Mouse (Mus musculus) neutrophil, adult 59 days (primary cell): Measurements from ENCODE around the gene Gmpr2. TPM values are rescaled to one million over a fixed set of nuclear protein-coding genes. Genes with fewer than 3 reads are reported as not detected.

ENCODE experiments used
- total RNA-seq, 2 experiments: library from RNA; stranded (reverse); gene quantifications; 1 replicate in 1 of 2; 2 replicates in 1 of 2; pipeline ENCODE4 v1.2.4; 2023

The Gmpr2 gene
- 10 to 100 TPM; 15.8 to 16.6 TPM for total RNA-seq

DNA sequence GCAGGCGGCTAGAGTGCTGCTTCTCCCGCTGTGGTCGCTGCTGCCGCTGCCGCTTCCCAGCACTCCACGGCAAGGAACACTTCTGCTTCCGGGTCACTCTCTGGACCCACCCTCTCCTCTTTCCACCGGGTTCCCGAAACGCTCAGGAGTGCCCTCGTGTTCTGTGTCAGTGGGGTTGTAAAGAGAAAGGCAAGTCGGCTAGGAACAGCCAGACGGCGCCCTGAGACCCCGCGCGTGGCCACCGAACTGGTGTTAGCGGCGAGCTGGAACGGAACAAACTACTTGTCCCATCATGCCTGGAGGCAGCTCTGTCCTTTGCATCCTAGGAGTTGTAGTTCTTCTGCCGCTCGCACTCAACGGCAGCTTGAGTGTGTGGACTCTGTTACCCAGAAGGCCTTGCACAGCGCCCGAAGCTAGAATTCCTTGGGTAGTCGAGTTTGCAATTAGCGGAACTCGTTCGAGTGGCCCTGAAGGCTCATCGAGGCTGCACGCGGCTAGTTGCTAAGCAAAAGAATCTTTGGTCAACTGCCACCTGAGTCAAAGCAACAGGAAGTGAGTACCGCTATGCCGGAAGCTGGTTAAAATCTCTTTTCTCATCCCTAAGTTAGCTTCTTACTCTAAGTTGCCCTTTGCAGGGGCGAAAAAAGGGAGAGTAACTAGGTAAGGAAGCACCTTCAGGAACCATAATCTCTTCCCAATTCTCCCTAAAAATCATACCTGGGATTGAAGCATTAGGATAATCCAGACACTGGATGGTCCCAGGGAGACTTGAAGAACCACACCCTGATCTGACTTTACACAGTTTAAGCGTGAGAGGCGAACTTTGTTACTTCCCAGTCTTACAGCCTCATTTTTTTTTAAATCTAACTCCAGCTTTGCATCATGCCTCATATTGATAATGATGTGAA, at the start of gene Gmpr2, which contains the start of gene Nedd8:
Gene Gmpr2 (plus strand): TSS at position 109 of the 908 bp plus-strand sequence.
Gene Nedd8 (minus strand): TSS at position 292 of the 908 bp plus-strand sequence.

DNA sequence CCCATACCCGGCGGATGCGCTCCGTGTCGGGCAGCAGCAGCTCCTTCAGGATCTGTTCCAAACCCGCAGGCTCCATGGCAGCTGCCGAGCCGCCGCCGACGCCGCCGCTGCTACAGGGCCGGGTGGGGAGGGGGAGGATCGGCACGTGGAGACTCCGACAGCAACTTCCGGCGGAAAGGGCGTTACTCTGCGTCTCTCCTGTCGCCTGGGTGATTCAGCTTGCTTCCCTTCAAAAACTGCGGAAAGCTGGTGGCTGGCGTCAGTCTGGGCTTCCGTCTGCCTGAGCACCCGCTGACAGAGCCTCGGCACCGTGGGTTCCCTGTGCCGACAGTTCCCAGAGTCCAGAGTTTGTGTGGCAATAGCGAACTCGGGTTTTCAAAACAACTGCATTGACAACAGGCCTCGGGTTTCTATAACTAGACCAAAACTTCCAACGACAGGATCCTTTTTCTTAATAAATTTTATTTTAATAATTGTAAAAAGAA, 36.2 kb upstream of the Gmpr2 start, which contains the start of gene Ipo4:
Gene Ipo4 (minus strand): TSS at position 435 of the 485 bp plus-strand sequence.

DNA sequence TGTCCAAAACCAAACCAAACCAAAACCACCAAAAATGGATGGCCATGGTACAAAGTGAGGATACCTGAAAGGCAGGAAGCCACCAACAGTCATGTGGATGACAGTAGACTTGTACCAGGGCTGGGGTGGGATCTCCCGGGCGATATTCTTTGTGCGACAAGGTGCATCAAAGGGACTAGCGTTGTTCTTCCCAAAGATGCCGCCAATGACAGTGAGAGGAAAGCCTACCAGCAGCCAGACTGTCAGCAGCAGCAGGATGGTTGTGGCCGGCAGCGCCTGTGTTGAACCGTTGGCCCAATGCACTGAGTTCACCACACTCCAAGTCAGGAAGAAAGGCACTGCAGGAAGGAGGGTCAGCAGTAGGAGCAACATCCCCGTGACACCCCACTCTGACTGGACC, 33.9 kb upstream of the Gmpr2 start, which contains the start of gene Gm49378:
Gene Gm49378 (minus strand): TSS at position 101 of the 400 bp plus-strand sequence.

DNA sequence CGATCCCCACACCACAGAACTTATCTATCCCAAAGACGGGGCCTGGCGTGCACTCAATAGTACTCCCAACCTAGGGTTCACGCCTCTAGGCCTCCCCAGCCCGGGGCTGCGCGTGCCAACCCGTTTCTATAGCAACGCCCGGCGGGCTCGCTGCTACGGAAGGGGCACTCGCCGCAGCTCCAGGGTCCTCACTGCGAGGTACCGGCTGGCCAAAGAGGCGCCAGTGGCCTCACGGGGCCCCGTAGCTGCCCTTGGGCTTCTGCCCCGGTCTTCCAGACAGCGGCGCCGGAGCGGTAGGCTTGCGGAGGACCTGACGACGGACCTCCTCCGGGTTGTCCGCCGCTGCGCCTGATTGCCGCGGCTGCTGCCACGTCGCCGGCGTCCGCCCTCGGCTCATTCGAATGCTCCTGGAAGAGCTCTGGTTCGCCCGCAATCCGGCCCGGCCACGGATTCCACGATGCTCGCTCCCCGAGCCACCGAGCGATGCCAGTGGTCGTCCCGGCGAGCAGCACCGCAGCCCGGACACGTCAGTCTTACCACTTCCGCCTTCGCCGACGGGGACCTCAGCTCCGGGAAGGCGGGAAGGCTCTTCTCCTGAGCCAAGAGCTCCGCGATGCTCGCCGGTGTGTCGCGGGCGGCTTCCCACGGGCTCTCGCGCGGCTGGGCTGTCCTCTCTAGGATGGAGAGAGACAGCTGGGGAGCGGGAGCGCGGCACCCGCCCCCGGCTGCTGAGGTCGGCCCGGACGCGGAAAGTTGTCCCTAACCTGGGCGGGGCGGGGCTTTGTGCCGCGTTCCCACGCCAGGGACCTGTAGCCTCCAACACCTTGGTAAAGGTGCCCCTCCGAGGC, 28.5 kb upstream of the Gmpr2 start, which contains the start of gene Tm9sf1:
Gene Tm9sf1 (minus strand): TSS at position 747 of the 848 bp plus-strand sequence.

DNA sequence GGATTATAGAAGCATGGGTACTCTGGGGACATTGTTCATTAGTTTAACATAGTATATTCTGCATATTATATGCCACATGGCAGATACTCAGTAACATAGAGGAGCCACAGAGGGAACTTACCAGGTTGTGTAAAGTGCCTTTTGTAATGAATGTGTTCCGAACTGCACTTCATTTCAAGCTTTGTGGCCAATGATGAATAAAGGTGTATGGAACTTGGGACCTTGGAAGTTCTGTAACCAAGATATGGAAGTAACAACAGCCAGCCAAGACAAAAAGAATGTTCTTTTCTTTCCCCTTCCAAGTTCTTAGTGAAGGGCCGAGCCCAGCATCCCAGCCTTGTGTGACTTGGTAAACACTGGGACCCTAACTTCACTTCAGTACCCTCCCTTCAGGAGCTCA, 21.9 kb upstream of the Gmpr2 start, which contains the start of gene Tssk4:
Gene Tssk4 (plus strand): TSS at position 301 of the 400 bp plus-strand sequence.

DNA sequence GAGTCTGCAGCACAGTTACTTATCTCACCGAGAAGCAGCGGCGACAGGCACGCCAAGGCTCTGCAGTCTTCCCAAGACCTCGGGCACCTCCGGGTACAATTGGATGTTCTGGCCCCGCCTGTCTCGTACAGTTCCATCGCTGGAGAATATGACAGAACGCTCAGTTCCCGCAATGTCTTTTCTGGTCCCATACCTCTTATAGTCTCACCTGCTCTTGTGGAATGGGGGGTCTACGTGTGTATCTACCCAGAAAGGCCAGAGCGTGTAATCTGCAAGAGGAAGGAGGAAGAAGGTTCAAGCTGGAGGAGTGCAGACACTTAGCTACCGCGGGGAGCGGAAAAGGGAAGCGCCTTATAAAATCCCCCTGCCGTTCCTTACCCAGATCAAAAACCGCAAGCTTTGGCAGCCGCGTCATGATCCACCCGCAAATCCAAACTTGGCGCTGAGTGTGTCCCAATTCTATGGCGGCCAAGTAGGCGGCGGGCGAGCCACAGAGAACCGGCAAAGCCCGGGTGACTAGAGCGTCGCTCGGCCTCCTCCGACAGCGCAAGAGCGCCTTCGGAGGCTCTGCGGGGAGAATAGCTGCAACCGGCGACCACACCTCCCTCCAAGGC, 11.7 kb upstream of the Gmpr2 start, which contains the start of gene Mdp1:
Gene Mdp1 (minus strand): TSS at position 549 of the 614 bp plus-strand sequence.

DNA sequence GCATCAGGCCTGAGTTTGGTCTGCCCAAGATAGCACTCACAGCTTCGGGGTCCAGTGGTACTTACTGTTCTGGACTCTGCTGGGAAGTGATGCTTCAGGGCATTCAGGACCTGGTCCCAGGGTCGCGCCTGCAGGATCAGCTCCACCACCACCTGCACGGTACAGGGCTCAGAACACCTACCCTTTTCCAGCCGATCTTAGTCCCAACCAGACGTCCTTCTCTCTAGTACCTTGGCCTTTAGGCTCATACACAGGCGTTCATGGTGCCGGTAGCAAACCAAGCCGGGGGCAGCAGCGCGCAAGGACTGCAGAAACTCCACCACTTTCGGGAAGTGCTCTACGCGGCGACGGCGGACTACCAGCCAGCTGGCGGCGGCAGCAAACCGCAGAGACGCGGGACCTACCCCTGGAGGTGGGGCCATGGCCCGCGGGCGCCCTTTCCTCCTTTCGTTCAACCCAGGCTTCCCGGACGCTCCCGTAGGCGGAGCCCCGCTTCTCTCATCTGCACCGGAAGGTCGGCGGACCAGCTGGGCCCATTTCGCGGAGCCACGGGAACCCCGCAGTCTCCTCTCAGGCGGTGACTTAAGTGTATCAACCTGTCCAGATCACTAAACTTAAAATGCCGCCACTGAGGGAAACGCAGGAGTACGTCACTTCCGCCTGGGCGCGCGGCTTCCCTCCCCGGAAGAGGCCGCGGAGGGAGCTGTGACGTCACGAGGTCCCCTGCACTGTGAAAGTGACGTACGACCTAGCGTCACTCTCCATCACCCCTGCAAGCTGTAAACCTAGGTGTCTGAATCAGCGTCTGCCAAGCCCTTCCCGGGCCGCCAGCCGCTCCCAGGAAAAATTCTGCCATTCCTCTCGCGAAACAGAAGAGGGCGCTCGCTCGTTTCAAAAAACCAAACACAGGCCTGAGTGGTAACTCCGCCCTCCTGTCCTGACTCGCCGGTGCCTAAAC, 9.7 kb downstream of the Gmpr2 start, which contains the start of gene Tinf2:
Gene Tinf2 (minus strand): TSS at position 661 of the 958 bp plus-strand sequence.

DNA sequence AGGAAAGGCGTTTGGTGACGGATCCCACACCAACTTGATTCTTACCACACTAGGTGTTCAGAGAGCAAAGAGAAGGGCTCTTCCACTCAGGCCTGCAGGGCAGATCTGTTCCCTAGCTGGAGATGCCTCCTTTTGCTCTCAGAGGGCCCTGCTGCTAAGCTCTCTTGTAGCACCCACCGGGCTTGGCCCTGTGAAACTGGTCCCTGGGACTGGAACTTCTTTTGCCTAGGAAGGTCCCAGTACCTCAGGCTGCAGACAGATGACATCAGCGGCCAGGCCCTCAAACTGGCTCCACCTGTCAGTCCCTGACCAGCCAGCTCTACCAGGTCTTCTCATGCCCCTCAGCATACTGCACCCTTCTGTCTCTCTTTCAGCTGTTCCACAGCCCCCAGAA, 42.0 kb downstream of the Gmpr2 start, which contains the start of gene Tgm1:
Gene Tgm1 (minus strand): TSS at position 198 of the 394 bp plus-strand sequence.

DNA sequence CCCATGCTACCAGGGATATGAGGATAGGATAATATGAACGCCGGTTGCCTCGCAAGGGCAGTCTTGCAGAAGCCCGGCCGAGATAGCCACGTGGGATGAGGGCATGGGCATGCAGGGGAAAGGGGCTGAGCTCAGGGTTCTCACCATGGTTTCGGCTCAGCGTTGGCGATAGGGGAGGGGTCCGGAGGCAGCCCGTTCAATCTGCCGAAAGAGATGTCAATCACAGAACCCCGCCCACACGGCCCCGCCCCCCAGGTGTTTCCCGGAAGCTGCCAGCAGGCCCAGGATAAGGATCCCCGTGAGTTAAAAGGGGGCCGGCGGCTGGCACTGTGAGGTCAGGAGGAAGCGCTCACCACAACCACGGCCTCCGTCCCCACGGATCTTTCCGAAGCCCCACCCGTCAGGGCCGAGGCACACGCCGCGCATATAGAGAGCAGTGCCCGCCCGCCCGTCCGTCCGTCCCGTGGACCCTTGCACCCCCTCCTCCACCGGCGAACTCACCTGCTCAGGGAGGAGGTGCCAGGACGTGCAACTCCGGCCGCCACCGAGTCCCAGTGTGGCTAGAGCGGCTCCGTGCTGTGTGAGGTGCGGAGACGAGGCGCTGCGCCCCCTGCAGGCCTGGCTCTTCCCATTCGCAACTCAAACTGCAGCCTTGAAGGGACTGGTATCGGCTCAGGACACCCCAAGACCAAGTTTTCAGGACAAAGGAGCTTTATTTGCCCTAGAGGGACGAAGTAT, 50.1 kb downstream of the Gmpr2 start, which contains the start of gene Rabggta:
Gene Rabggta (minus strand): TSS at position 564 of the 738 bp plus-strand sequence.

Other genes starting within 250 kb of the Gmpr2 start
- gene Dhrs4, start 193.2 kb upstream of the Gmpr2 start, total RNA-seq = 10 to 100 TPM; 16.0 to 20.8 TPM
- under 1 TPM; 0.22 to 0.42 TPM for gene Carmil3, start 181.3 kb upstream of the Gmpr2 start, total RNA-seq
- gene Cpne6, start 161.5 kb upstream of the Gmpr2 start, total RNA-seq = not detected
- not detected for gene Nrl, start 147.0 kb upstream of the Gmpr2 start, total RNA-seq
- gene Pck2, start 131.7 kb upstream of the Gmpr2 start, total RNA-seq = 10 to 100 TPM; 25.2 to 30.4 TPM
- gene Dcaf11, start 111.9 kb upstream of the Gmpr2 start, total RNA-seq = 10 to 100 TPM; 51.8 to 54.8 TPM
- 1 to 10 TPM; 1.9 to 3.3 TPM for gene A730061H03Rik, start 111.5 kb upstream of the Gmpr2 start, total RNA-seq
- gene Fitm1, start 96.3 kb upstream of the Gmpr2 start, total RNA-seq = not detected
- 100 to 1,000 TPM; 138 to 143 TPM for gene Psme1, start 93.8 kb upstream of the Gmpr2 start, total RNA-seq
- 1 to 10 TPM; 4.4 to 5.9 TPM for gene Emc9, start 86.6 kb upstream of the Gmpr2 start, total RNA-seq
- gene Psme2, start 80.8 kb upstream of the Gmpr2 start, total RNA-seq = 100 to 1,000 TPM; 180 to 210 TPM
- 10 to 100 TPM; 57.6 to 74.7 TPM for gene Rnf31, start 80.2 kb upstream of the Gmpr2 start, total RNA-seq
- gene Irf9, start 68.4 kb upstream of the Gmpr2 start, total RNA-seq = 10 to 100 TPM; 42.3 to 50.1 TPM
- gene Rec8, start 53.9 kb upstream of the Gmpr2 start, total RNA-seq = 1 to 10 TPM in 1 of 2 experiments, not detected in 1; 1.3 TPM
- 10 to 100 TPM; 10.7 to 12.2 TPM for gene Ipo4, start 36.0 kb upstream of the Gmpr2 start, total RNA-seq
- gene Gm49378, start 34.0 kb upstream of the Gmpr2 start, total RNA-seq = 1 to 10 TPM in 1 of 2 experiments, under 1 TPM in 1; 0.79 to 2.4 TPM
- 10 to 100 TPM; 34.3 to 37.8 TPM for gene Tm9sf1, start 28.1 kb upstream of the Gmpr2 start, total RNA-seq
- gene Tssk4, start 21.8 kb upstream of the Gmpr2 start, total RNA-seq = 1 to 10 TPM; 1.6 to 2.0 TPM
- gene Mdp1, start 11.4 kb upstream of the Gmpr2 start, total RNA-seq = 10 to 100 TPM; 13.2 to 13.9 TPM
- gene Nedd8, start 183 bp downstream of the Gmpr2 start, total RNA-seq = 100 to 1,000 TPM; 154 to 173 TPM
- gene Tinf2, start 9.9 kb downstream of the Gmpr2 start, total RNA-seq = 10 to 100 TPM; 53.2 to 64.0 TPM
- gene Tgm1, start 42.0 kb downstream of the Gmpr2 start, total RNA-seq = 1 to 10 TPM in 1 of 2 experiments, under 1 TPM in 1; 0.71 to 1.4 TPM
- 10 to 100 TPM; 23.8 to 27.4 TPM for gene Rabggta, start 50.3 kb downstream of the Gmpr2 start, total RNA-seq
- gene Dhrs1, start 73.7 kb downstream of the Gmpr2 start, total RNA-seq = 10 to 100 TPM; 53.1 to 63.6 TPM
- 10 to 100 TPM; 19.3 to 28.9 TPM for gene Nop9, start 73.8 kb downstream of the Gmpr2 start, total RNA-seq
- under 1 TPM in 1 of 2 experiments, not detected in 1; 0.53 TPM for gene Cideb, start 86.5 kb downstream of the Gmpr2 start, total RNA-seq
- gene Ltb4r2, start 89.5 kb downstream of the Gmpr2 start, total RNA-seq = under 1 TPM; 0.79 to 0.84 TPM
- gene Ltb4r1, start 94.0 kb downstream of the Gmpr2 start, total RNA-seq = 100 to 1,000 TPM; 203 to 224 TPM
- gene Adcy4, start 112.2 kb downstream of the Gmpr2 start, total RNA-seq = under 1 TPM; 0.36 to 0.51 TPM
- gene Ripk3, start 116.9 kb downstream of the Gmpr2 start, total RNA-seq = 10 to 100 TPM; 29.1 to 40.3 TPM
- gene Nfatc4, start 151.2 kb downstream of the Gmpr2 start, total RNA-seq = not detected
- 1 to 10 TPM; 2.3 to 2.8 TPM for gene Nynrin, start 182.1 kb downstream of the Gmpr2 start, total RNA-seq
- gene Cbln3, start 212.5 kb downstream of the Gmpr2 start, total RNA-seq = under 1 TPM; 0.47 to 0.68 TPM
- gene Khnyn, start 213.0 kb downstream of the Gmpr2 start, total RNA-seq = 10 to 100 TPM; 79.3 to 82.3 TPM
- gene Sdr39u1, start 228.4 kb downstream of the Gmpr2 start, total RNA-seq = 1 to 10 TPM; 1.7 to 3.6 TPM